Mouse (Mus musculus) liver, postnatal 0 days (tissue): ENCODE results near the gene Cpt1c. TPM values are rescaled to one million over a fixed set of nuclear protein-coding genes. Genes with fewer than 3 reads are reported as not detected.
A peak's percentile ranks its signal among the peaks of the same experiment; 100 is the strongest.

Experiments
- ATAC-seq: fragments of 200-750 bp; cut with Nextera tagmentation; 2 replicates; pipeline ENCODE4 v1.8.0; 2017; ENCODE audit warnings: mild to moderate bottlenecking, moderate library complexity
- DNase-seq: peaks from one replicate; pipeline ENCODE4 v3.0.0-alpha.2; 2016
- H3K27ac ChIP-seq: fragments of 300-500 bp; sonication (generic); 2 replicates; pipeline ENCODE4 v1.5.1; 2014; ENCODE audit warnings: antibody characterized with exemption, moderate library complexity, mild to moderate bottlenecking, low read depth
- H3K27me3 ChIP-seq: fragments of 300-500 bp; sonication (generic); 2 replicates; pipeline ENCODE4 v1.6.1; 2014; ENCODE audit warnings: low read length, control low read depth, mixed read lengths; ENCODE audit not compliant: insufficient read depth
- H3K36me3 ChIP-seq: fragments of 300-500 bp; sonication (generic); replicated peaks from 2 replicates; pipeline ENCODE4 v1.6.1; 2014; ENCODE audit warnings: mild to moderate bottlenecking, control low read depth, low read length, moderate library complexity, mixed read lengths; ENCODE audit not compliant: insufficient read depth
- H3K4me1 ChIP-seq: fragments of 300-500 bp; sonication (generic); 2 replicates; pipeline ENCODE4 v1.6.1; 2014; ENCODE audit warnings: antibody characterized with exemption, mild to moderate bottlenecking, control low read depth; ENCODE audit not compliant: insufficient read depth
- H3K4me2 ChIP-seq: fragments of 300-500 bp; sonication (generic); 2 replicates; pipeline ENCODE4 v1.6.1; 2014; ENCODE audit warnings: low read depth, mild to moderate bottlenecking, low read length, moderate library complexity, mixed read lengths
- H3K4me3 ChIP-seq: fragments of 300-500 bp; sonication (generic); 2 replicates; pipeline ENCODE4 v1.5.1; 2014; ENCODE audit warnings: low read depth, low read length
- H3K9ac ChIP-seq: fragments of 300-500 bp; sonication (generic); replicated peaks from 2 replicates; pipeline ENCODE4 v1.6.1; 2014; ENCODE audit warnings: mild to moderate bottlenecking, moderate library complexity
- H3K9me3 ChIP-seq: fragments of 300-500 bp; sonication (generic); 2 replicates; pipeline ENCODE4 v1.6.1; 2016; ENCODE audit warnings: mild to moderate bottlenecking, control low read depth, low read length, mixed read lengths
- CTCF ChIP-seq: sonication (generic); IDR thresholded peaks from 2 replicates; pipeline ENCODE4 v1.5.1; 2016; ENCODE audit warnings: antibody characterized with exemption, low read depth
- EP300 ChIP-seq: IDR thresholded peaks from 2 replicates; pipeline ENCODE4 v1.6.1; 2016; ENCODE audit warnings: antibody characterized with exemption, low read depth, mild to moderate bottlenecking
- WGBS: fragments of 180-500 bp; shearing (Covaris S2); extraction: QIAGEN DNeasy Blood & Tissue Kit; methylation state at CpG from one replicate; pipeline ENCODE4 v1.1.7; 2014; ENCODE audit not compliant: insufficient replicate concordance; 5-methylcytosine and 5-hydroxymethylcytosine counted together
- polyA plus RNA-seq: library from polyadenylated mRNA; unstranded; fragments of >200 nt; fragmentation: Nextera tagmentation; extraction: Ambion mirVana; gene quantifications from 2 replicates; pipeline ENCODE4 v1.2.1, GENCODE M21; 2015

Cpt1c gene
- polyA plus RNA-seq, 1 experiment from 2014 or later = 1.1 TPM

DNA sequence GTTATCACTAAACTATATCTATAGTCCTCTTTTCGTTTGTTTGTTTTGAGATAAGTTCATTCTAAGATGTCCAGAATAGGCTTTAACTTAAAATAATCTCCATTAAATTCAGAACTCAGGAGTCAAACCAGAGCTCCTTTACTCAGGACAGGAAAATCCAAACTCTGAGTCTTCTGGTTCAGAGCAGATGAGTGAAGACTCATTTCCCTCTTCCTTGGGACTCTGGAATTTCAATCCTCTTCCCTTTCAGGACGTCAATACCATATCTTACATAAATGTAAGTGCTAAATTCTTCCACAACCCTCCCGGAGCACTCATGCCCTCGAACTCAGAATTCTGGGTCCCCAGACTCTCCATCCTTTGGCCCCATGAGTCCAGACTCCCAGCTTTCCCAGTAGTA lies 42.1 kb upstream of the Cpt1c start:
- no peak for ATAC-seq
- H3K9ac ChIP-seq = peak overlapping the region; percentile 85
- peak overlapping the region; percentile 93 for H3K4me3 ChIP-seq
- DNase-seq = no peak
- no peaks in the 10 kb centered on the region for H3K9me3 ChIP-seq
- TF ChIP-seq CTCF (no peak), EP300 (no peak)
- H3K27me3 ChIP-seq = no peaks in the 10 kb centered on the region
- peaks cover 20% of the 10 kb centered on the region for H3K36me3 ChIP-seq
- H3K4me1 ChIP-seq = peaks cover 19% of the 10 kb centered on the region
- peak overlapping the region; percentile 99 for H3K4me2 ChIP-seq
- peak overlapping the region; percentile 98 for H3K27ac ChIP-seq
- WGBS = 2% methylated on average over 4 of the region's 4 CpGs

DNA sequence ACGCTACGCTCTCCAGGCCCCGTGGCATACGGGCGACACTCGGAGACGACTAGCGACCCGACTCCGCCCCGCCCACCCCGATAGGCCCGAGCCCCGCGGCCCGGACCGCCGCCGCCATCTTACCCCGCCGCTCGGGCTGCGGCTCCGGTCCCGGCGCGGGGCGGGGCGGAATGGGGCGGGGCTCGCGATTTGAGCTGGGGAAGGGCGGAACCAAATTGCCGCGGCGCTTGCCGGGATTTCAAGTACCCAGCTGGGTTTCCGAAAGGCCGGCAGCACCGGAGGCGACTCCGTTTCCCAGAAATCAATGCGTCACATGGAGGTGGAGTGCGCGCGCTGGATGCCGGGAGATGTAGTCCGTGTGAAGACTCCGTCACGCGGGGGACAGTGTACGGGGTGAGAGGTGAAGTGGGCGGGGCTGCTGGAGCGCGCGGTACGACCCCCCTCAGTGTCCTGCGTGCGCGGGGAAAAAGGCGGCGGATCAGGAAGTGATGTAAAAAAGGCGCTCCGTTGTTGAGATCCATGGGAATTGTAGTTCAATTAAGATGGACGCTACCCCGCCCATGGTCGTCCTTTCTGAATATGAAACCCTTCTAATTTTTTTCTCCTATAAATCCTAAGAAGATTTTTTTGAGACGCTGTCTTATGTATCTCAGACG lies 41.4 kb upstream of the Cpt1c start, which contains the start of gene Scaf1:
Gene Scaf1 (minus strand): TSS at position 407 of the 656 bp plus-strand sequence.
- H3K27me3 ChIP-seq = no peaks in the 10 kb centered on the region
- TF ChIP-seq EP300 (peak; percentile 59; the same call in 1 of the 2 replicates), CTCF (no peak)
- H3K36me3 ChIP-seq = peaks cover 26% of the 10 kb centered on the region
- H3K4me2 ChIP-seq = peak within 1 kb of the TSS; percentile 99
- peak; percentile 99 for DNase-seq
- peaks cover 19% of the 10 kb centered on the region for H3K4me1 ChIP-seq
- peak within 1 kb of the TSS; percentile 96 for H3K9ac ChIP-seq
- peak; percentile 80 for ATAC-seq
- under 1% methylated on average over 68 of the region's 69 CpGs for WGBS
- peak within 1 kb of the TSS; percentile 93 for H3K4me3 ChIP-seq
- no peaks in the 10 kb centered on the region for H3K9me3 ChIP-seq
- peak within 1 kb of the TSS; percentile 98 for H3K27ac ChIP-seq

GRCm38 (mm10) chr7:45015344-45015956 lies 40.8 kb upstream of the Cpt1c start:
- no peaks in the 10 kb centered on the region for H3K9me3 ChIP-seq
- peak overlapping the region; percentile 68 for H3K4me2 ChIP-seq
- peak overlapping the region; percentile 93 for H3K4me3 ChIP-seq
- ATAC-seq (no peak), DNase-seq (no peak)
- peak overlapping the region; percentile 98 for H3K27ac ChIP-seq
- H3K36me3 ChIP-seq = peaks cover 30% of the 10 kb centered on the region
- TF ChIP-seq CTCF (no peak), EP300 (no peak)
- WGBS = under 1% methylated on average over 20 of the region's 20 CpGs
- H3K9ac ChIP-seq = peak overlapping the region; percentile 96
- no peaks in the 10 kb centered on the region for H3K27me3 ChIP-seq
- H3K4me1 ChIP-seq = peaks cover 19% of the 10 kb centered on the region

- H3K4me3 ChIP-seq = no peak overlapping the region
- H3K4me1 ChIP-seq = peaks cover 19% of the 10 kb centered on the region
- H3K9me3 ChIP-seq = no peaks in the 10 kb centered on the region
- H3K4me2 ChIP-seq = no peak overlapping the region
- H3K9ac ChIP-seq = no peak overlapping the region
- 95% methylated on average over 3 of the region's 3 CpGs for WGBS
- H3K27me3 ChIP-seq = no peaks in the 10 kb centered on the region
- 0 out of 2 replicates have a peak overlapping the region, but pooled peaks have one; percentile 25 for H3K27ac ChIP-seq
- no peak for ATAC-seq
- DNase-seq = no peak
- H3K36me3 ChIP-seq = peaks cover 39% of the 10 kb centered on the region
- TF ChIP-seq EP300 (no peak), CTCF (no peak)
Measured at GRCm38 (mm10) chr7:45014096-45014451, 39.4 kb upstream of the Cpt1c start.

DNA sequence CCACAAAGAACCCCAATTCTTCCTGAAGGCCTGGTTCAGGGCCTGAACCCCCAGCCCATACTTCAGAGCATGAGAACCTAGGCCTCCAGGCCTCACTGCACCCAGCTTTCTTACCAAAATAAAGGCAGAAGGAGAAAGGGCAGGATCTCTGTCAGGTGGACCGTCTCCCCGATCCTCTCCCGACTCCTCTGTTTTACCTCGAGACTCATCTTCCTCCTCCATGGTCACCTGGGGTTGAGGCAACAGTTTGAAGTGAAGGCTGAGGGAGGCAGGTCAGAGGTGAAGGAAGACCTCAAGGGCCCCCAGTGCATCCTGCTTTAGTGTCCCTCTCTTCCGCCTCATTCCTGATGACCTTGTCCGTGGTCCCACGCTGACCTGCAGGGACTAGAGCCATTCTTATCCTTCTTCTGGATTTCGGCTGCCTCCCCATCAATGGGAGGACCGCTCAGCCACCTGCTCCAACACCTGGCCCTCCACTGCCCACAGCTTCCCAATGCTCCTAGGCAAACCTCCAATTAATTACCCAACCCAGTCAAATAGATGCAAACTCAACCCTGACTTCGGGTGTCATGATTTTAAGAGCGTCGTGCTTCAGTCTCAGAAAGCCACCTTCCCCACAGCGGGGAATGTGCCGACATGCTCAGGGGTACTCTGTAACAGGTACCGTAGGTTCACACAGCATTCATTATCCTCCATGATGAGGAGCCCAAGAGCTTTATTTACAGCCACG lies 38.9 kb upstream of the Cpt1c start:
- no peak for DNase-seq
- Histone ChIP-seq H3K9ac (0 out of 2 replicates have a peak overlapping the region, but pooled peaks have one; percentile 7), H3K27ac (no peak overlapping the region), H3K4me3 (no peak overlapping the region), H3K9me3 (no peaks in the 10 kb centered on the region), H3K4me1 (peaks cover 19% of the 10 kb centered on the region), H3K27me3 (no peaks in the 10 kb centered on the region), H3K36me3 (peaks cover 44% of the 10 kb centered on the region), H3K4me2 (no peak overlapping the region)
- TF ChIP-seq CTCF = no peak
- no peak for TF ChIP-seq EP300
- no peak for ATAC-seq
- 93% methylated on average over 16 of the region's 16 CpGs for WGBS

DNA sequence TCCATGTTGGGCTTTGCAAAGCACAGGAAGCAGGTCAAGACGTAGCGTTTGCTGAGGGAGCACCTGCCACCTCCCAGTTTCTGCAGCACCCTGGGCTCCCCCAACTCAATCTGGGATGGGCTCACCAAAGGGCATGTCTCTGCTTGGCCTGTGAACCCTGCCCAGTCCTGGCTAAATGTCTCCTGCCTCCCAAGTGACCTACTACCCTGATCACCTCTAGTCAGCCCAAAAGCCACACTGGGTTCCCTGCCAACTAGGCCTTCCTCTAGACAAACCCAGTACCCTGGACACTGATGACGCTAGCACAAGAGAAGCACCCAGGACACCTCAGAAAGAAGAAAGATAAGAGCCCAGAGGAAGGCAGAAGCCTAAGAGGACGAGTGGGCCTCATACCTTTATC lies 38.2 kb upstream of the Cpt1c start:
- Histone ChIP-seq H3K9ac (no peak overlapping the region), H3K27me3 (no peaks in the 10 kb centered on the region), H3K9me3 (no peaks in the 10 kb centered on the region), H3K4me2 (no peak overlapping the region), H3K4me1 (peaks cover 14% of the 10 kb centered on the region), H3K27ac (no peak overlapping the region), H3K4me3 (no peak overlapping the region), H3K36me3 (peaks cover 51% of the 10 kb centered on the region)
- DNase-seq = no peak
- 75% methylated on average over 4 of the region's 4 CpGs for WGBS
- no peak for TF ChIP-seq CTCF
- ATAC-seq = no peak
